Mouse (Mus musculus) CH12.LX (cell line): Measurements from ENCODE around the gene Lypd9. TPM values are rescaled to one million over a fixed set of nuclear protein-coding genes. Genes with fewer than 3 reads are reported as not detected.

Experiments
- DNase-seq: peaks from one replicate; pipeline ENCODE4 v3.0.0-alpha.2; 2013; ENCODE audit errors: extremely low read depth
- H3K27ac ChIP-seq: 2 replicates; pipeline ENCODE4 v1.5.1; 2012; ENCODE audit warnings: low read depth, mild to moderate bottlenecking, control low read depth, moderate library complexity; ENCODE audit not compliant: insufficient read depth
- H3K27me3 ChIP-seq: replicated peaks from 2 replicates; pipeline ENCODE3; 2012; ENCODE audit warnings: inconsistent platforms
- H3K36me3 ChIP-seq, 2 experiments: replicated peaks in 1 of 2; 2 replicates each; pipeline versions ENCODE3 to v1.6.1; 2012; ENCODE audit warnings: inconsistent platforms in 1 of 2, low read length in 1 of 2, mild to moderate bottlenecking in 1 of 2, mixed read lengths in 1 of 2, moderate library complexity in 1 of 2; ENCODE audit not compliant: control insufficient read depth in 1 of 2, insufficient read depth in 1 of 2
- H3K4me1 ChIP-seq, 2 experiments: 2 replicates each; pipeline ENCODE4 v1.6.1; 2012; ENCODE audit warnings: inconsistent platforms in 1 of 2, moderate library complexity in 1 of 2; ENCODE audit not compliant: insufficient read depth in 2 of 2, control insufficient read depth in 1 of 2
- H3K4me2 ChIP-seq: 2 replicates; pipeline ENCODE4 v1.6.1; 2012; ENCODE audit warnings: low read depth, mild to moderate bottlenecking, control low read depth; ENCODE audit not compliant: poor library complexity, insufficient read depth, severe bottlenecking
- H3K4me3 ChIP-seq, 3 experiments: fragments of 150-350 bp in 1 of 3; sonication (generic) in 1 of 3; replicated peaks in 1 of 3; 2 replicates each; pipeline versions ENCODE3 to v1.5.1; 2011 to 2012; ENCODE audit warnings: low read depth in 2 of 3, low read length in 2 of 3, mild to moderate bottlenecking in 2 of 3, moderate library complexity in 2 of 3, control low read depth in 1 of 3, improper control_type of control experiment in 1 of 3, inconsistent platforms in 1 of 3, mixed read lengths in 1 of 3; ENCODE audit not compliant: poor library complexity in 1 of 3
- H3K79me2 ChIP-seq: replicated peaks from 2 replicates; pipeline ENCODE4 v1.6.1; 2012; ENCODE audit warnings: mild to moderate bottlenecking, moderate library complexity; ENCODE audit not compliant: control insufficient read depth, poor library complexity, insufficient read depth, severe bottlenecking; ENCODE audit errors: extremely low read depth
- H3K9ac ChIP-seq: 2 replicates; pipeline ENCODE4 v1.6.1; 2012; ENCODE audit warnings: low read depth, mild to moderate bottlenecking, control low read depth, moderate library complexity; ENCODE audit not compliant: insufficient read depth
- H3K9me3 ChIP-seq: replicated peaks from 2 replicates; pipeline ENCODE3; 2012; ENCODE audit warnings: low read length, inconsistent platforms, mixed read lengths
- BHLHE40 ChIP-seq: IDR thresholded peaks from 2 replicates; pipeline ENCODE4 v1.6.1; 2011; ENCODE audit warnings: mild to moderate bottlenecking, low read depth, low read length, improper control_type of control experiment
- ELF1 ChIP-seq: IDR thresholded peaks from 2 replicates; pipeline ENCODE4 v1.6.1; 2014; ENCODE audit warnings: low read depth, mild to moderate bottlenecking, inconsistent platforms, low read length, improper control_type of control experiment
- EP300 ChIP-seq: IDR thresholded peaks from 2 replicates; pipeline ENCODE4 v1.6.1; 2011; ENCODE audit warnings: low read length, improper control_type of control experiment
- ETS1 ChIP-seq: conservative IDR thresholded peaks from 2 replicates; pipeline ENCODE4 v1.6.1; 2012; ENCODE audit warnings: low read depth, mild to moderate bottlenecking, inconsistent platforms, low read length, improper control_type of control experiment, moderate library complexity
- HCFC1 ChIP-seq: IDR thresholded peaks from 2 replicates; pipeline ENCODE4 v1.6.1; 2012; ENCODE audit warnings: low read depth, mild to moderate bottlenecking, inconsistent platforms, low read length, improper control_type of control experiment
- JUN ChIP-seq: IDR thresholded peaks from 2 replicates; pipeline ENCODE4 v1.6.1; 2011; ENCODE audit warnings: low read depth, mild to moderate bottlenecking, low read length, improper control_type of control experiment, moderate library complexity; ENCODE audit not compliant: insufficient read depth
- JUND ChIP-seq: conservative IDR thresholded peaks from 2 replicates; pipeline ENCODE4 v1.6.1; 2011; ENCODE audit warnings: low read depth, low read length, improper control_type of control experiment
- KAT2A ChIP-seq: IDR thresholded peaks from 2 replicates; pipeline ENCODE4 v1.6.1; 2012; ENCODE audit warnings: low read length, improper control_type of control experiment, inconsistent platforms; ENCODE audit not compliant: insufficient replicate concordance
- MAFK ChIP-seq: IDR thresholded peaks from 2 replicates; pipeline ENCODE4 v1.6.1; 2011; ENCODE audit warnings: low read length, improper control_type of control experiment; ENCODE audit not compliant: insufficient replicate concordance
- MAX ChIP-seq: IDR thresholded peaks from 2 replicates; pipeline ENCODE4 v1.6.1; 2011; ENCODE audit warnings: low read length, improper control_type of control experiment
- MAZ ChIP-seq: IDR thresholded peaks from 2 replicates; pipeline ENCODE4 v1.6.1; 2012; ENCODE audit warnings: low read depth, mild to moderate bottlenecking, inconsistent platforms, low read length, improper control_type of control experiment, moderate library complexity
- MXI1 ChIP-seq: IDR thresholded peaks from 2 replicates; pipeline ENCODE4 v1.6.1; 2011; ENCODE audit warnings: mild to moderate bottlenecking, low read depth, low read length, improper control_type of control experiment
- MYC ChIP-seq: IDR thresholded peaks from 2 replicates; pipeline ENCODE4 v1.6.1; 2011; ENCODE audit warnings: low read depth, mild to moderate bottlenecking, improper control_type of control experiment, low read length
- NRF1 ChIP-seq: IDR thresholded peaks from 2 replicates; pipeline ENCODE4 v1.6.1; 2014; ENCODE audit warnings: low read depth, mild to moderate bottlenecking, inconsistent platforms, low read length, improper control_type of control experiment, moderate library complexity
- PAX5 ChIP-seq: IDR thresholded peaks from 2 replicates; pipeline ENCODE4 v1.6.1; 2012; ENCODE audit warnings: low read length, inconsistent platforms, mixed read lengths
- POLR2A ChIP-seq: IDR thresholded peaks from 2 replicates; pipeline ENCODE4 v1.6.1; 2011; ENCODE audit warnings: low read depth, mild to moderate bottlenecking, improper control_type of control experiment, low read length
- POLR2AphosphoS2 ChIP-seq: IDR thresholded peaks from 2 replicates; pipeline ENCODE4 v1.6.1; 2011; ENCODE audit warnings: low read depth, low read length, improper control_type of control experiment
- RAD21 ChIP-seq: IDR thresholded peaks from 2 replicates; pipeline ENCODE4 v1.6.1; 2011; ENCODE audit warnings: low read depth, mild to moderate bottlenecking, low read length, improper control_type of control experiment, moderate library complexity
- SMC3 ChIP-seq: IDR thresholded peaks from 2 replicates; pipeline ENCODE4 v1.6.1; 2011; ENCODE audit warnings: low read depth, low read length, improper control_type of control experiment
- TCF12 ChIP-seq: IDR thresholded peaks from 2 replicates; pipeline ENCODE4 v1.6.1; 2014; ENCODE audit warnings: low read depth, mild to moderate bottlenecking, inconsistent platforms, low read length, improper control_type of control experiment
- UBTF ChIP-seq: IDR thresholded peaks from 2 replicates; pipeline ENCODE4 v1.6.1; 2012; ENCODE audit warnings: low read depth, mild to moderate bottlenecking, inconsistent platforms, low read length, improper control_type of control experiment, moderate library complexity
- USF2 ChIP-seq: conservative IDR thresholded peaks from 2 replicates; pipeline ENCODE4 v1.6.1; 2011; ENCODE audit warnings: low read depth, low read length, improper control_type of control experiment
- ZC3H11A ChIP-seq: IDR thresholded peaks from 2 replicates; pipeline ENCODE4 v1.6.1; 2012; ENCODE audit warnings: low read depth, mild to moderate bottlenecking, inconsistent platforms, low read length, improper control_type of control experiment
- ZKSCAN1 ChIP-seq: IDR thresholded peaks from 2 replicates; pipeline ENCODE4 v1.6.1; 2012; ENCODE audit warnings: low read depth, inconsistent platforms, low read length, improper control_type of control experiment, borderline replicate concordance
- ZMIZ1 ChIP-seq: IDR thresholded peaks from 2 replicates; pipeline ENCODE4 v1.6.1; 2012; ENCODE audit warnings: low read depth, mild to moderate bottlenecking, inconsistent platforms, low read length, improper control_type of control experiment
- ZNF384 ChIP-seq: IDR thresholded peaks from 2 replicates; pipeline ENCODE4 v1.6.1; 2012; ENCODE audit warnings: low read depth, low read length, improper control_type of control experiment, inconsistent platforms
- dilution Hi-C: fragments of 300-500 bp; cut with MboI; formaldehyde crosslinking; loops from 2 replicates; pipeline ENCODE4 v1.14.3; 2020; ENCODE audit warnings: low sequenced_read_pairs; ENCODE audit not compliant: extremely low pct_unique_long_range_greater_than_20kb, extremely low pct_ligation_motif_present
- in situ Hi-C: fragments of 300-500 bp; cut with MboI; formaldehyde crosslinking; loops from 3 replicates; pipeline ENCODE4 v1.14.3; 2019; ENCODE audit warnings: low sequenced_read_pairs, low pct_ligation_motif_present, low pct_unique_long_range_greater_than_20kb, mixed read lengths
- polyA plus RNA-seq: library from polyadenylated mRNA; unstranded; fragments of >175 nt; gene quantifications from 2 replicates; pipeline ENCODE4 v1.2.1, GENCODE M21; 2012; ENCODE audit warnings: low read depth; ENCODE audit not compliant: insufficient read length
- total RNA-seq, 2 experiments: library from RNA; depleted of rRNA; stranded (reverse); fragments of 300-350 nt in 1 of 2; fragments of >200 nt in 1 of 2; gene quantifications; 2 replicates each; pipeline ENCODE4 v1.2.3; 2012 to 2014

Lypd9 gene
- total and polyA plus RNA-seq, 3 experiments = not detected

DNA sequence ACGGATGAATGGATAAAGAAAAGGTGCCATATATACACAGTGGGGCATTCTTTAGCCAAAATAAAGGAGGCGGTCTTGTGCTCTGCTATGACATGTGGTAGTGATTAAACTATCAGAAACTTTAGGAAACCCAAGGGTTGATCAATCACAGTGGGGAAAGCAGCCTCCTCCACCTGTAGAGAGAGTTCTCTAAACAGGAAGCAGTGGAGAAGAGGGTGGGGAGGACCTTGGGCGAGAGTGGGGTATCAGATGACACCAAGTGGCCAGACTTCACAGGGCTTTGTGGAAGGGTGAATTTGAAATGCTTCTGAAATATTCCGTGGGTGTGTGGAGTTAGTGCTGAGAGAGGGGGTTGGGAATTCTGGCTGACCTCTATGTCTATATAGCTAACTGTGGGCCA lies 869 bp upstream of the Lypd9 start:
- H3K4me2 ChIP-seq = no peak overlapping the region
- H3K27ac ChIP-seq = no peak overlapping the region
- H3K36me3 ChIP-seq = no peaks in the 10 kb centered on the region
- H3K27me3 ChIP-seq = peaks cover 68% of the 10 kb centered on the region
- H3K9ac ChIP-seq = no peak overlapping the region
- H3K4me1 ChIP-seq = 0 out of 4 replicates have a peak, but pooled peaks cover 0 to 4% of the 10 kb centered on the region in 2 experiments
- dilution Hi-C loops = no loop called here
- no peaks in the 10 kb centered on the region for H3K79me2 ChIP-seq
- in situ Hi-C loops = no loop called here
- TF ChIP-seq USF2 (no peak), ZMIZ1 (no peak), NRF1 (no peak), MAFK (no peak), MYC (no peak), ZC3H11A (no peak), HCFC1 (no peak), JUN (no peak), EP300 (no peak), RAD21 (no peak), KAT2A (no peak), UBTF (no peak), MAX (no peak), TCF12 (no peak), ELF1 (no peak), BHLHE40 (no peak), MXI1 (no peak), ETS1 (no peak), POLR2A (no peak)
- H3K9me3 ChIP-seq = peaks cover 9% of the 10 kb centered on the region
- H3K4me3 ChIP-seq = no peak overlapping the region
- no peak for DNase-seq

DNA sequence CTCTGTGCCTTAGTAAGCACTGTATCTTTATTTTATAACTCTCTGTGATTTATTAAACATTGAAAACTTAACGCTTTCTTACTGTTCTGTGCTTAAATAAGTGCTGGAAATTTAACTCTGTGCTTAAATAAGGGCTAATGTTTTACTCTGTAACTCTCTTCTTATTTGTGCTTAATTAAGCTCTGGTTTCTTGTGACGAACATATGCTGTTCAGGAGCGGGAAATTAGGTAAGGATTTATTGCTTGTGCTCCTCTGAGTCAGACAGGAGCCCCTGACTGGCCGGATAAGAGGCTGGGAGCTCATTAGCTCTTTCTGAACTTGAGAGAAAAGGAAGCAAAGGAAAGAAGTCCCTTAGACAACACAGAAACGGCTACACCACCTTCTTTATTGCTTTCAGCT lies 14.9 kb downstream of the Lypd9 start:
- in situ Hi-C loops = no loop called here
- no peak for DNase-seq

More for the DNA sequence above, 14.9 kb downstream of the Lypd9 start:
- Histone ChIP-seq H3K36me3 (no peaks in the 10 kb centered on the region), H3K9me3 (no peaks in the 10 kb centered on the region), H3K27ac (no peak overlapping the region), H3K4me3 (no peak overlapping the region), H3K79me2 (no peaks in the 10 kb centered on the region), H3K4me2 (no peak overlapping the region), H3K27me3 (peaks cover 88% of the 10 kb centered on the region), H3K9ac (no peak overlapping the region), H3K4me1 (0 out of 4 replicates have a peak, but pooled peaks cover 3 to 5% of the 10 kb centered on the region in 2 experiments)
- dilution Hi-C loops = no loop called here
- TF ChIP-seq MAZ (no peak), ZKSCAN1 (no peak), PAX5 (no peak), SMC3 (no peak), ZNF384 (no peak), JUND (no peak), JUN (no peak), ETS1 (no peak), POLR2A (no peak), POLR2AphosphoS2 (no peak), MAFK (no peak)
